Mouse (Mus musculus): ENCODE data around the gene Gm17521. TPM values are rescaled to one million over a fixed set of nuclear protein-coding genes. Genes with fewer than 3 reads are reported as not detected.
"Not testable (repeated sequence)": the region's sequence is repeated elsewhere in the genome, so short reads cannot be mapped to it uniquely, and the experiment has no call there.

Gene Gm17521
- not detected in 2 replicates for polyA plus RNA-seq (2015; fragmentation: Nextera tagmentation; extraction: Ambion mirVana)

GRCm38 (mm10) chrX:123029569-123029968 is at the start of gene Gm17521:
Gene Gm17521, minus strand, starts transcription at chrX:123029669.
- not testable (repeated sequence) for H3K27me3 ChIP-seq; H3K4me3 ChIP-seq; ATAC-seq (ENCODE audit: insufficient number of reproducible peaks, low FRiP score, low TSS enrichment, low read depth); H3K4me2 ChIP-seq; H3K9me3 ChIP-seq; H3K36me3 ChIP-seq; H3K9ac ChIP-seq; H3K27ac ChIP-seq; H3K4me1 ChIP-seq
- 53% methylated on average over 1 of the region's 1 CpGs for WGBS

- Histone ChIP-seq H3K27ac (no peak overlapping the region), H3K9me3 (no peaks in the 10 kb centered on the region), H3K4me3 (no peak overlapping the region), H3K9ac (no peak overlapping the region), H3K4me1 (no peaks in the 10 kb centered on the region), H3K27me3 (no peaks in the 10 kb centered on the region), H3K36me3 (no peaks in the 10 kb centered on the region), H3K4me2 (no peak overlapping the region)
- no peak for ATAC-seq (ENCODE audit: insufficient number of reproducible peaks, low FRiP score, low TSS enrichment, low read depth)
Measured at GRCm38 (mm10) chrX:123043956-123044355, 14.5 kb upstream of the Gm17521 start.

GRCm38 (mm10) chrX:123043516-123043915 is 14.0 kb upstream of the Gm17521 start:
- Histone ChIP-seq H3K36me3 (no peaks in the 10 kb centered on the region), H3K27me3 (no peaks in the 10 kb centered on the region), H3K4me1 (no peaks in the 10 kb centered on the region), H3K4me3 (no peak overlapping the region), H3K4me2 (no peak overlapping the region), H3K27ac (no peak overlapping the region), H3K9me3 (no peaks in the 10 kb centered on the region), H3K9ac (no peak overlapping the region)
- WGBS = 59% methylated on average over 4 of the region's 4 CpGs
- ATAC-seq (ENCODE audit: insufficient number of reproducible peaks, low FRiP score, low TSS enrichment, low read depth) = no peak

Other genes with a start within 250 kb of the Gm17521 start
- gene Cldn34c1, start 73.8 kb upstream of the Gm17521 start, polyA plus RNA-seq (2015; fragmentation: Nextera tagmentation; extraction: Ambion mirVana) = 12.9 and 14.4 TPM in 2 replicates
- not detected in 2 replicates for gene Srsx, start 192.8 kb upstream of the Gm17521 start, polyA plus RNA-seq (2015; fragmentation: Nextera tagmentation; extraction: Ambion mirVana)
- gene Gm17577, start 217.2 kb upstream of the Gm17521 start, polyA plus RNA-seq (2015; fragmentation: Nextera tagmentation; extraction: Ambion mirVana) = not detected in 2 replicates

Measured in limb, embryonic 15.5 days (tissue).